Mouse (Mus musculus): ENCODE measurements around the gene M6pr.
A peak's percentile ranks its signal among the peaks of the same experiment; 100 is the strongest.

M6pr gene

GRCm38 (mm10) chr6:122308505-122309393, at the start of gene M6pr:
Gene M6pr, plus strand, starts transcription at chr6:122308720.
- peak; percentile 96 for DNase-seq (ENCODE audit: low spot score)

- DNase-seq (ENCODE audit: low spot score): no peak
Observed at GRCm38 (mm10) chr6:122262543-122262942, 46.0 kb upstream of the M6pr start.

- no peak for DNase-seq (ENCODE audit: low spot score)
Observed at GRCm38 (mm10) chr6:122268561-122268960, 40.0 kb upstream of the M6pr start.

- DNase-seq (ENCODE audit: low spot score): no peak
Observed at GRCm38 (mm10) chr6:122269170-122269569, 39.4 kb upstream of the M6pr start.

GRCm38 (mm10) chr6:122270152-122270551, 38.4 kb upstream of the M6pr start:
- no peak for DNase-seq (ENCODE audit: low spot score)

- DNase-seq (ENCODE audit: low spot score): no peak
Observed at GRCm38 (mm10) chr6:122274546-122274945, 34.0 kb upstream of the M6pr start.

- DNase-seq (ENCODE audit: low spot score): no peak
Observed at GRCm38 (mm10) chr6:122276565-122276964, 32.0 kb upstream of the M6pr start.

GRCm38 (mm10) chr6:122282782-122283181, 25.7 kb upstream of the M6pr start, which contains the start of gene Klrg1:
Gene Klrg1, minus strand, starts transcription at chr6:122282882.
- DNase-seq (ENCODE audit: low spot score): no peak

- DNase-seq (ENCODE audit: low spot score): no peak
Observed at GRCm38 (mm10) chr6:122283429-122283828, 25.1 kb upstream of the M6pr start.

- no peak for DNase-seq (ENCODE audit: low spot score)
Observed at GRCm38 (mm10) chr6:122284304-122284703, 24.2 kb upstream of the M6pr start.

- no peak for DNase-seq (ENCODE audit: low spot score)
Observed at GRCm38 (mm10) chr6:122284823-122285222, 23.7 kb upstream of the M6pr start.

GRCm38 (mm10) chr6:122288263-122288662, 20.3 kb upstream of the M6pr start:
- DNase-seq (ENCODE audit: low spot score): no peak

- no peak for DNase-seq (ENCODE audit: low spot score)
Observed at GRCm38 (mm10) chr6:122289313-122289712, 19.2 kb upstream of the M6pr start.

GRCm38 (mm10) chr6:122290253-122290652, 18.3 kb upstream of the M6pr start:
- no peak for DNase-seq (ENCODE audit: low spot score)

- no peak for DNase-seq (ENCODE audit: low spot score)
Observed at GRCm38 (mm10) chr6:122291264-122291663, 17.3 kb upstream of the M6pr start.

- DNase-seq (ENCODE audit: low spot score): no peak
Observed at GRCm38 (mm10) chr6:122291735-122292134, 16.8 kb upstream of the M6pr start.

GRCm38 (mm10) chr6:122292184-122292583, 16.3 kb upstream of the M6pr start:
- DNase-seq (ENCODE audit: low spot score): no peak

GRCm38 (mm10) chr6:122293121-122293520, 15.4 kb upstream of the M6pr start:
- DNase-seq (ENCODE audit: low spot score): no peak

- DNase-seq (ENCODE audit: low spot score): no peak
Observed at GRCm38 (mm10) chr6:122293796-122294195, 14.7 kb upstream of the M6pr start.

GRCm38 (mm10) chr6:122294290-122294689, 14.2 kb upstream of the M6pr start:
- DNase-seq (ENCODE audit: low spot score): no peak

- DNase-seq (ENCODE audit: low spot score): no peak
Observed at GRCm38 (mm10) chr6:122295242-122295641, 13.3 kb upstream of the M6pr start.

GRCm38 (mm10) chr6:122296918-122297278, 11.6 kb upstream of the M6pr start:
- peak; percentile 40 for DNase-seq (ENCODE audit: low spot score)

GRCm38 (mm10) chr6:122297279-122298222, 11.0 kb upstream of the M6pr start:
- DNase-seq (ENCODE audit: low spot score): peak; percentile 68
